Mouse (Mus musculus): ENCODE results near the gene Chst14. TPM values are rescaled to one million over a fixed set of nuclear protein-coding genes. Genes with fewer than 3 reads are reported as not detected.

Chst14 gene
- 1 to 10 TPM; 2.4 to 2.9 TPM for total RNA-seq (2021)

DNA sequence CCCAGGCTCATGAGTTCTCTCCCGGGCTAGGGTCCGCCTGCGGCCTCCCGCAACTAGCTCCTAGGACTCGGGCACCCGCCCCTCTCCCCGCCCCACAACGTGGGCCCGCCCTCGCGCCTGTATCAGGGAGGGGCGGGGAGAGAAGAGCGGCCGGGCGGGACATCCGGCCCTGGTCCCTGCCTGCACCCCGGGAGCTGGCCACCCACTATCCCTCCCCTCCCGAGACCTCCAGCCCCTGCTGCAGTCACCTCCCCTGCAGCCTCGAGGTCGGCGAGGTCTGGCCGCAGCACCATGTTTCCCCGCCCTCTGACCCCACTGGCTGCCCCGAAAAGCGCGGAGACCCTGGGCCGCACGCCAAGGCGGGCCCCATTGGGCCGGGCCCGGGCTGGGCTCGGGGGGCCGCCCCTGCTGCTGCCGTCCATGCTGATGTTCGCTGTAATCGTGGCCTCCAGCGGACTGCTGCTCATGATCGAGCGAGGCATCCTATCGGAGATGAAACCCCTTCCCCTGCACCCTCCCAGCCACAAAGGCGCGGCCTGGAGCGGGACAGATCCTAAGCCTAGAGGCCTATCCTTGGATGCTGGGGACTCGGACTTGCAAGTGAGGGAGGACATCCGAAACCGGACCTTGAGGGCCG is at the start of gene Chst14:
Gene Chst14, plus strand, starts transcription at position 136 of the 637 bp plus-strand sequence.
- intact Hi-C loops (cut with DNase I), result no loop called here

DNA sequence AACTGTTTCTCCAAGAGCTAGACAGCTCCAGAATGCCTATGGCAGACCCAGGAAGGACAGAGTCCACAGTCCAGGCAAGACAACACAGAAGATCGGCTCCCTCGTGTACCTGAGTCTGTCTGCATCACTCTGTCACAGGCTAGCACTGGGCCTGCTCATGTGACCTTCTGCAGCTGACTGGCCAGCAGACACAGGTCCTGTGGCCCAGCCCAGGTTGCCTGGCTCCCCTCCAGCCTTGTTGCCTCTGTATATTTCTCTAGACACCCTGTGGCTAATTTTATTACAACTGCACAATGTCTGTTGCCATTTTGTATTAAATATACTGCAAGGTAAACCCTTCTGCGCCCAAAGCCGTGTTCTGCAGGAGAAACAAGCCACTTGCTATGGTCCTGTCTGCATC is 45.3 kb upstream of the Chst14 start:
- DNase-seq (ENCODE audit: extremely low spot score in 1 of 2, low spot score in 2 of 2), result no peak
- intact Hi-C loops (cut with DNase I), result loop anchor here (5.0 to 10.0 kb wide), 4 partner anchors 119 to 616 kb away; partner anchors contain the start of genes Ankrd63, Ccdc9b and Inafm2

More for the DNA sequence above, at the start of gene Chst14:
- peak in 1 of 2 experiments; percentile 85 for DNase-seq (ENCODE audit: extremely low spot score in 1 of 2, low spot score in 2 of 2)

DNA sequence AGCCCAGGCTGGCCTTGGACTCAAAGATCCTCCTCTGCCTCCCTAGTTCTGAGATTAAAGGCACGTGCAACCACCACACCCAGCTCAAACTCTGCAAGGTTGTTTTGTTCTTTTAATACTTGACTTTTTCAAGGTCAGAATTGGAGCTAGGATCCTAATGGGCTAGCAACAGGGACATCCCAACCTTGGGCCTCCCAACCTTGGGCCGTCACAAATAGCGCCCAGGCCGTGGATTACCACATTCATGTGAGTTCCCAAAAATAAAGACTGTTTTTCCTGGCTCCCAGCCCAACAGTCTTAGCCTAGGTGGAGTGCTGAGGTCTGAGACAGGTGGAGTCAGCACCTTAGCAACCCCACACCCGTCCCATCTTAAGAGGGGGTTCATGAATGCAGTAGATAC is 44.3 kb upstream of the Chst14 start:
- DNase-seq (ENCODE audit: extremely low spot score in 1 of 2, low spot score in 2 of 2), result no peak
- intact Hi-C loops (cut with DNase I), result loop anchor here (5.0 to 10.0 kb wide), 4 partner anchors 120 to 617 kb away; partner anchors contain the start of genes Ankrd63, Ccdc9b and Inafm2

DNA sequence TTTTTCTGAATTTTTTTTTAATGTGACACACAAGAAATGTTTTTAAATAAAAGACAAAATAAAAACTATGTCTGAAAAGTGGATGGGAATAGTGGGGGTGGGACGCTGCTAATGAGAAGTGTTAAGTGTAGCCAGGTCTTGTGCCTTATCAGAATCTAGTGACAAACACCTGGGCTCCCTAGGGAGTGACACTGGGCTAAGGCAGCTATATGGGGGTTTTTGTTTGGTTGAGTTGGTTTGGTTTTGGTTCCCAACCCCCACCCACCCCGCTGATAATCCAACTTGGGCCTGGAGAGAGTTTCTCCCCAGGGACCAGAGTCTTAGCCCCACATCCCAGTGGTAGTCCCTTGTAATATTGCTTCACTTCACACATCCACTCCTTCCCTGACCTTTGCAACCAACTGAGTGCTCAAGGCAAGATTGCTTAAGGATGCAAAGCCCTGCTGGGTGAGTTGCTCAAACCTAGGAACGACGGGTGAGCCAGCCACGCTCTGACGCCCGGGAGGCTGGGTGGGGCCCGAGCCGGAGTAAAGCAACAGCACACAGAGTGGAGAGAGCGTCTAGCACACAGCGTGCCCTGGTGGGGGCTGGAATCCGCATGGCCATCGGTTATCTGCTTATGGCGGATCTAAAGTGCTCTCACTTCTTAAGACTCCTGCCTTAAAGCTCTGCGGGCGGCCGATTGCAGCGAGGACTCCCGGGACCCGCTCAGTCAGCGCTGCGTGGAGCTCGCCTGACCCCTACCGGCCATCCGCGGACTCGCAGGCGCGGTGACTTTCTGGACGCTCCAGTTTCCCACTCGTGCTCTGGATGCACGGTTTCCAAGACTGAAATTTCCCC is 43.2 kb upstream of the Chst14 start:
- intact Hi-C loops (cut with DNase I), result loop anchor here (1.0 to 10.0 kb wide), 5 partner anchors 121 to 618 kb away; partner anchors contain the start of genes Ankrd63, Ccdc9b and Inafm2
- peak; percentile 76 to 87 for DNase-seq (ENCODE audit: extremely low spot score in 1 of 2, low spot score in 2 of 2)

DNA sequence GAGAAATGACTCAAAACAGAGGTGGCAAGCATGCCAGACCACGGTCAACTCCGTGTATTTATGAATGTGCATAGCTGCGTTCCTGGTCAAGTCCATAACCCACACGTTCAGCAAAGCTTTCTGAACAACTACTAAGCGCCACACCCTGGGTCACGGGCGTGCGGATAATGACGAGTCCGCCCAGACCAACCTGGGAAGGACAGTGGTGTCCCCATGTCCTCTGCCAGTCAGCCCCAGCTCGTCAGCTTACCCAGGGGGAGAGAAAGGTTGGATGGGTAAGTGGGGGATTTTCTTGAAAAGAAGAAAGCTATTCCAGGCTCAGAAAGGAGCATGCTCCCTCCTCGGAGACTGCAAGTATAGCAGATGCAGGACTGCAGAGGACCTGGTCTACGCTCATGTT is 38.9 kb upstream of the Chst14 start:
- DNase-seq (ENCODE audit: extremely low spot score in 1 of 2, low spot score in 2 of 2), result no peak
- intact Hi-C loops (cut with DNase I), result loop anchor here (10.0 kb wide), 1 partner anchor 623 kb away; no protein-coding TSS in a partner anchor

DNA sequence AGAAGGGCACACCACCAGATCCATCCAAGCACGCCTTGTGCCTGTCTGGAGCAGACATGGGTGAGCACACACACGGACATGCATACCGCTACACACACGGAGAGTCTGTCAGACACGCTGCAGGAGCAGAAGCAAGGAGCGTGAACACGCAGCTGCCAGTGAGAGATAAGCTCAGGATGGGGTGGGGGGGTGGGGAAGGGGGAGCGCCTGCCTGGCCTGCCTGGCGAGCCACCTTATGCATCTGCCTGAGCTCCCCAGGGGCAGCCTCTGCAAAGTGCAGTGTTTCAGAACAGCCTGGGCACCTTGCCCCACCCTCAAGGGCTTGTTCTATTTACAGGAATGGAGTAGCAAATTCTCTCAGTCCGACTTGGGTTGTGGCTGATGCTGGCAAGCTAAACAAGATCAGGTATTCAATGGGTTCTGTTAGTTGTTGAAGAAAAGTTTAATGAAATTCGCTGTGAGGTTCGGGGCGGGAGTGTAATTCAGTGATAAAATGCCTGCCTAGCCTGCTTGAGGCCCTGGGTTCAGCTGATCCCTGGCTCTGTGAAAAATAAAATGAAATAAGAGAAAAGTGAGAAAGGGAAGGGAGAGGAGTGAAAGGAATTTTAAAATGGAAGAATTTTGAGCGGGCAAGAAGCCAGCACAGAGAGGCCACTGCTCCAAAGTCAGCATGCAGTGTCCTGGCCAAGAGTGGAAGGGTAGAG is 38.3 kb upstream of the Chst14 start:
- DNase-seq (ENCODE audit: extremely low spot score in 1 of 2, low spot score in 2 of 2), result no peak
- intact Hi-C loops (cut with DNase I), result loop anchor here (10.0 kb wide), 1 partner anchor 623 kb away; no protein-coding TSS in a partner anchor

DNA sequence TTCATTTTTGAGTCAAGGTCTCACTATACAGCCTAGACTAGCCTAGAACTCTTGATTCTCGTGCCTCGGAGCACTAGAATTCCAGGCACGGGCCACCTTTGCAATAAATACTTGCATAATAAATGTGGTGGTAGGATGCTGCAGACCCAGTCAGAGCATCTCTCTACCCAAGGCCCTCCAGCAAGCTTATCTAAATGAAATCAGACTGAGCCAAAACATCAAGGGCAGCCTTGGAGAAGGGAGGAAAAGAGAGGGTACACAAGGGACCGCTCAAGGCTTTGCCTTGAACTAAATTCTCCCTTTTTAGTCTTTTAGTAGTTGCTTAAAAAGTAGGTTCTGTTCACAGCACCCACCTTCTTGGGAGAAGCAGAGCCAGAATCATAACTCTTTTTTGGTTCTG is 35.1 kb upstream of the Chst14 start:
- intact Hi-C loops (cut with DNase I), result no loop called here
- DNase-seq (ENCODE audit: extremely low spot score in 1 of 2, low spot score in 2 of 2), result no peak

DNA sequence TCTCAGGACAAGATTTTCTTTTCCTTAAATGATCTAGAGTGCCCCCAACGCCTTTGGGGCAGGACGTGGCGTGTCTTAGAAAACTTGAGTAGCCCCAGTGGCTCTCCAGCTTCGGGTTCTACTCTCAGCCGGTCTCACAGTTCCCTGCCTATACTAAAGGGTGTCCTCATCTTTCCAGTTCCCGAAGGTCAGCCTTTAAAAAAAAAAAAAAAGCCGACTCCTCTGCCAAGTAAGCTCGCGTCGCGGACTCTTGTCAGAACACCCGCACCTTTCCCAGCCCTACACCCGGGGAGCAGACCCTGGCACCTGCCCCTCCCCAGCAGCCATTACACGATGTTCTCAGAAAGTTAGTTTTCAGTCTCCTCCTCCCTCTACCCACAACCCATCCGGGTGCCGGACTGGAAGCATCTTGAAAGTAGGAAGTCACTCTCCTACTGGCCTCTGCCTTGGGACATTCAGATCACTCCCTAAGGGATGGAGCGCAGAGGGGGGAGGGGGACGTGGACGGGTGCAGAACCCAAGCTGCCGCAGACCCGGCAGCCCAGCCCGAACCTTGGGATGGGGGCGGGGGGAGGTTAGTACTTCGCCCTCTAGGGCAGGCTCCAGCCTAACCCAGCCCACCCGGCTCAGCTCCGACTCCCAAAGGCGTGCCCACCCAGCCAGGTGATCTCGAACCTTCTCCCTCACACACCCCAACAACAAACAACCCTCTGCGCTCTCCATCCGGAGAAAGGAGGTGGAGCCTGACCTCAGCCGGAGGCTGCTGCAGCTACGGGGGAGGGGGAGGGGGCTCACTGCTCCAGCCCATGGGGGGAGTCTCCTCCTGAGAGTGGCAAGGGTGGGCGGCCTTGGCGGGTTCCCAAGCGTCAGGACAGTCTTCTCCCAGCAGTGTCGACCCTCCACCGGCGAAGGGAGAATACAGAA is 30.0 kb upstream of the Chst14 start:
- DNase-seq (ENCODE audit: extremely low spot score in 1 of 2, low spot score in 2 of 2), result peak in 1 of 2 experiments; percentile 73
- intact Hi-C loops (cut with DNase I), result no loop called here

DNA sequence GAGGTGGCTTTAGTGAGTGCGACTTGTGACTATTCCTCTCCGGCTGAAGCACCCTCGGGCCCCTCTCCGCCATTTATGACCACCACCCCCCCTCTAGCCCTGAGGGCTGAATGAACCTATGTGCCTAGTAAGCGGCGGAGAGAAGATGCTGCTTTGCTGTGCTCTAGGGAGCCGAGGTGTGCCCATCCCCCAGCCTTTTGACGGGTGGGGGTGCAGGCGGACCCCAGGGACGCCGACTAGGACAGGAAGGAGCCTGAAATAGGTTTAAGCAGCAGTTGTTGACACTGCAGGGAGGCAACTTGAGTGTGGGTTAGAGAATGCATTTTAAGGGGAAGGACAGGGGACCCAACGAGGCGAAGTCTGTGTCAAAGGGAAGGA is 29.4 kb upstream of the Chst14 start:
- peak in 1 of 2 experiments; percentile 57 for DNase-seq (ENCODE audit: extremely low spot score in 1 of 2, low spot score in 2 of 2)
- intact Hi-C loops (cut with DNase I), result no loop called here

DNA sequence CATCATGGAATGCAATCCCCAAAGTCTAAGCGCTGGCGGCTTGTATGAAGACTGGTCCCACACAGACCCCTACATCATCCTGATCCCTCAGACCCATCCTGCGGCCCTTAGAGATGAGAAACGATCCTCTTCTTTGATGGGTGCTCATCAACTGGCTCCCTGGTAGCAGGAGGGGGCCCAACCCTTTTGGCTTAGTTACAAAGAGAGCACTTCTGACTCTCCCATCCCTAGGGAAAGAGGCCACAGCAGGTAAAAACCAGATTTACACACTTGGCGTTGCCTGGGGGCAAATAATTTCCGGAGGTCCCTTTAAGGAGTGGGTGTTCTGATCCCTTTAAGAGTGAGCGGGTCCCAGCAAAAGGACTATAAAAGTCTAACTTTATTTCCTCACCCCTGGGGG is 28.9 kb upstream of the Chst14 start:
- DNase-seq (ENCODE audit: extremely low spot score in 1 of 2, low spot score in 2 of 2), result no peak
- intact Hi-C loops (cut with DNase I), result no loop called here

DNA sequence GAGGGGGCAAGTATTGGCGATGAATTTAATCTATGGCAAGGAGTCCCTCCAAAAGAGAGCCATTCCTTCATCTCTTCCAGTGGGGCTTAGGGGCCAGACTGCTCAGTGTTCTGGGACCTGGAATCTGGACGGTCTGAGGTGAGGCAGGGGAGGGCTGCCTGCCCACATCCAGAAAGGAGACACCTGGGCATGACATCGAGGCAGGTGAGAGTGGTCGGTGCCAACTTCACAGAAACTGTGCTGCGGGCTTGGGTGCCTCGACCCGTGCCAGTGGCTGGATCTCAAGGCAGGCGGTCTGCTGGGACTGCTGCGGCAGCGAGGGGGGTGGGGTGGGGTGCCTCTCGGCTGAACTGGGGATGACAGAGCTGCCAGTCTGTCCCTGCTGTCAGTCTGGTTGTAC is 28.5 kb upstream of the Chst14 start:
- intact Hi-C loops (cut with DNase I), result no loop called here
- DNase-seq (ENCODE audit: extremely low spot score in 1 of 2, low spot score in 2 of 2), result no peak

DNA sequence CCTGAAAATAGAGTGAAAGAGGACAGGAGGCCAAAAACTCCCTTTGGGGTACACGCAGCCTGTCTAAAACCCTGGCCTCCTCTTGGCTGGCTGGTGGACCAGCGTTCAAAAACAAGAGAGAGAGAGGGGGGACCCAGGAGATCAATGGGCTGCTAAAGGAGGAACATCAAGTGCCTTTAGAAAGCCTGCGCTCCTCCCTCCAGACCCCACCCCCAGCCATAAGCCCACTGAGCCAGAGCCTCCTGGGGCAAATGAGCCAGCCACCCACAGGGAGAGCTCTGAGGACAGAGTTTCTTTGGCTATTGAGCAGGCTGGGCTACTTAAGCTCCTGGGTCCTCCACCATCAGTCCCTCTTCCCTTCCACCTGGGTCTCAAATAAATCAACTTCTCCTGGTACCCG is 27.5 kb upstream of the Chst14 start:
- intact Hi-C loops (cut with DNase I), result no loop called here
- DNase-seq (ENCODE audit: extremely low spot score in 1 of 2, low spot score in 2 of 2), result no peak

DNA sequence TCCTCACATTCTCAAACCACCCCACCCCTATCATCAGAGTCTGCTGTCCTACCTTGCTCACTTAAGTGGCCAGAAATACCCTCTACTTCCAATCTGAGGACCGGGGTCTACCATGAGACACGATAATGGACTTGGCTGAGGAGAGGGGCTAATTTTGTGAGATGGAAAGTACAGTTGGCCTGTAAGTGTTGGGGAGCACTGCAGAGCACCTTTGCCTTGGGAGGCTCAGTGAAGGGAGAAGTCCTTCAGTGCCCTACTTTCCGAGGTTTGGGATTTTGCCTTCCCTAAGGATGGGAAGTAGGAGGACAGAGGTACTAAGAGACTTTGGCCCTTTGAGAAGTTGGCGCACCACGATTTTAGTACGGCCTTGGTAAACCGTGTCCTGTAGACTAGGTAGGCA is 27.0 kb upstream of the Chst14 start:
- DNase-seq (ENCODE audit: extremely low spot score in 1 of 2, low spot score in 2 of 2), result no peak
- intact Hi-C loops (cut with DNase I), result no loop called here

DNA sequence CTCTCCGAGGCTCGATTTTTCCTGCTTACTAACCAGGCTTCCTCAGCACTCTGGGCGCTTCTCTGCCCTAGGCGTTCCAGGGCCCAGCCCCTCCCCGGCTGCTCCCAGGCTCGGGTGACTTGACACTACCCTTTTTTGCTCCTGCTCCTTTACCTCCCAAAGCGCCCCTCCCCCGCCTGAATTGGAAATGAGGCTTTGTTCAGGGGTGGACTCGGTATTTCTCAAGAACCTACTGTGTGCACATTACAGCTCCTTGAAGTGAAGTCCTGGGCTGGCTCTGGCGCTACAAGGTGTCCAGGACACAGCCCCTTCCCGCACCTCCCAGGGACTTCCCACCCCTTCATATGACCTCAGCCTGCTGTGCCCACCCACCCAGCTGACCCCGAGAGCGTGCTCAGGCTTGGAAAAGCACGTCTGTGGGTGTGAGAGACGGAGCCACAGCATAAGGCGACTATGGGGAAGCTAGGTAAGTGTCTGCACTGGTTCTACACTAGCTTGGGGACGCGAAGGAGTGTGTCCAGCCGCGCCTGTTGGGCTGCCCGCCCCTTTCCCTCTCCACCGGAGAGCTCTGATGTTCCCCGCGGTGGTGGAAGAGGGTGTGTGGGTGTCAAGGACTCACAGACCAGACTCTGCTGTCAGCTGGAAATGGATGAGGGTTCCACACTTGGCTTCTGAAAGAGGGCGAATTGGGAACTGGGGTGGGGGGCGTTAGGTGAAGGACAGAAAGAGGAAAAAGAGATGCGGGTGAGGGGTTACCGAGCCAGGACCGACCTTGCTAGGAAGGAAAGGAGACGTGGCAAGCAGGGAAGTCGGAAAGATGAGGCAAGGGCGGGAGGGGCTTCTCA is 26.1 kb upstream of the Chst14 start, which contains the start of gene Bahd1:
Gene Bahd1, plus strand, starts transcription at position 397 of the 845 bp plus-strand sequence.
- peak in 1 of 2 experiments; percentile 68 for DNase-seq (ENCODE audit: extremely low spot score in 1 of 2, low spot score in 2 of 2)
- intact Hi-C loops (cut with DNase I), result loop anchor here (5.0 kb wide), 1 partner anchor 72 kb away; no protein-coding TSS in a partner anchor

DNA sequence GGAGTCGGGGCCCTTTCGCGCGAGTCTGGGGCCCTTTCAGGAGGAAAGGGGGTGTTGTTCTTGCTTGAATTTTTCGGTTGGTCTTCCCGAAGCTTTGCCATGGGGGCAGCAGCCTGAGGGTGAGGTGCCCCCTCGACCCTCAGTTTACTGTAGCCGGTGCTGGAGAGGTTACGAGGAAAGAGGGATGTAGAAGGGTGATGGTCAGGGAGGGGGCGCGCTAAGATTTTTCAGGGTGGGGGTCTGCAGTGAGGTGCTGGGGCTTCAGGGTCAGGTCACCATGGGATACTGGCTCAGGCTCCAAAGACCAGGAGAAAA is 25.5 kb upstream of the Chst14 start:
- DNase-seq (ENCODE audit: extremely low spot score in 1 of 2, low spot score in 2 of 2), result no peak
- intact Hi-C loops (cut with DNase I), result loop anchor here (5.0 kb wide), 1 partner anchor 72 kb away; no protein-coding TSS in a partner anchor

DNA sequence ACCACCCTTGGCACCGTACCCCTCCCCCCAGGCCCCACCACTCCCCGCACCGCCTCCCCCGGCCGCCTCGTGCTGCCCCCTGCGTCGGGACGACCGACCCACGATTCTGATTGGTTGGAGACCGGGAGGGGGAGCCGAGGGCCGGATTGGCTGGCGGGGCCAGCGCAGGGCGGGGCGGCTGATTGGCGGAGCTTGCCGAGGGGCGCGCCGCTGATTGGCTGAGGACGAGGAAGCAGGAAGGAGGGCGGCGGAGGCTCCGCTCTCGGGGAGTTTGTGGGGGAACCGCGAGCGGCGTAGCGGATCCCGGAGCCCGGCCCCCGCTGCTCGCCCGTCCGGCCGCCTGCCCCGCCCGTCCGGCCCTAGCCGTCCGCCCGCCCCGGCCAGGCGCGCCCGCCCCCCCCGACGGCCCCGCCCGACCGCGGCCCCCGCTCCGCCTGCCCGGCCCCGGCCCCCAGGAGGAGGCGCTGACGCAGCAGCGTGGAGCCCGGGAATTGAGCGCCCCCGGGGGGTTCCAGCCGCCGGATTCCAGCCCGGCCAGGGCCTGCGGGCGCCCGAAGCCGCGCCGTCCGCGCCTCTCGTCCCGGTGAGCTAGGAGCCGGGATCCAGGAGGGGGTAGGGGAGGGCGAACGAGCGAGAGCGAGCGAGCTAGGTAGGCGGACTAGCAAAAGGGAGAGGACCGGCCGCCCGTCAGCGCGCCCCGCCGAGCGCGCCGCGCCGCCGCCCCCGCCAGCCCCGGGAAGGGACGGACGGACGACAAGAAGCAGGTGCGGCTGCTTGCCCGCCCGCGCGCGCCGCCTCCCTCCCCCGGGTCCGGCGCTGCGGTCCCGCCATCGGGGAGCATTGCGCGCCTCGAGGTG is 24.9 kb upstream of the Chst14 start:
- DNase-seq (ENCODE audit: extremely low spot score in 1 of 2, low spot score in 2 of 2), result peak; percentile 97 to 100

More for the DNA sequence above, 24.9 kb upstream of the Chst14 start:
- intact Hi-C loops (cut with DNase I), result loop anchor here (5.0 kb wide), 1 partner anchor 71 kb away; no protein-coding TSS in a partner anchor

All from left cerebral cortex, postnatal 10 days (tissue).